Mouse (Mus musculus): ENCODE measurements around the gene Tnks2. TPM values are rescaled to one million over a fixed set of nuclear protein-coding genes. Genes with fewer than 3 reads are reported as not detected.

Gene Tnks2
- total and polyA plus RNA-seq, 2 experiments, result 8.6 to 50.9 TPM

GRCm38 (mm10) chr19:36887706-36888105 lies 53.7 kb downstream of the Tnks2 start:
- Histone ChIP-seq H3K27me3 (ENCODE audit: control insufficient read depth, insufficient read depth, low read length) (no peaks in the 10 kb centered on the region), H3K79me2 (ENCODE audit: control insufficient read depth, insufficient read depth, low read length) (no peaks in the 10 kb centered on the region; the same call in 1 of the 2 replicates), H3K4me1 (ENCODE audit: control insufficient read depth, insufficient read depth, low read length) (no peaks in the 10 kb centered on the region), H3K36me3 (ENCODE audit: control insufficient read depth, insufficient read depth, low read length) (peaks cover 76% of the 10 kb centered on the region), H3K9ac (ENCODE audit: low read depth, low read length) (no peak overlapping the region), H3K4me3 (ENCODE audit: insufficient read depth, low read depth, low read length) (no peak overlapping the region), H3K27ac (replicated peaks; ENCODE audit: insufficient read depth, low read depth, low read length) (no peak overlapping the region)
- 82% methylated on average over 3 of the region's 3 CpGs for WGBS
- no peak for TF ChIP-seq CTCF (IDR thresholded peaks at IDR 0.05; ENCODE audit: low read depth, low read length)
- no peak for TF ChIP-seq POLR2A (IDR thresholded peaks at IDR 0.05; ENCODE audit: extremely low read depth, insufficient read depth, low read length)
- DNase-seq (ENCODE audit: extremely low read depth, low read depth, low spot score), result no peak

GRCm38 (mm10) chr19:36891746-36892145 lies 57.7 kb downstream of the Tnks2 start:
- no peaks in the 10 kb centered on the region for H3K27me3 ChIP-seq (ENCODE audit: control insufficient read depth, insufficient read depth, low read length)
- H3K79me2 ChIP-seq (ENCODE audit: control insufficient read depth, insufficient read depth, low read length), result no peaks in the 10 kb centered on the region
- no peak for DNase-seq (ENCODE audit: extremely low read depth, low read depth, low spot score)
- TF ChIP-seq CTCF (IDR thresholded peaks at IDR 0.05; ENCODE audit: low read depth, low read length), result no peak
- no peak for TF ChIP-seq POLR2A (IDR thresholded peaks at IDR 0.05; ENCODE audit: extremely low read depth, insufficient read depth, low read length)
- no peak overlapping the region for H3K27ac ChIP-seq (replicated peaks; ENCODE audit: insufficient read depth, low read depth, low read length)
- no peaks in the 10 kb centered on the region for H3K4me1 ChIP-seq (ENCODE audit: control insufficient read depth, insufficient read depth, low read length)
- 96% methylated on average over 3 of the region's 3 CpGs for WGBS
- no peak overlapping the region for H3K4me3 ChIP-seq (ENCODE audit: insufficient read depth, low read depth, low read length)
- peaks cover 59% of the 10 kb centered on the region for H3K36me3 ChIP-seq (ENCODE audit: control insufficient read depth, insufficient read depth, low read length)
- H3K9ac ChIP-seq (ENCODE audit: low read depth, low read length), result no peak overlapping the region

- Histone ChIP-seq H3K27me3 (ENCODE audit: control insufficient read depth, insufficient read depth, low read length) (no peaks in the 10 kb centered on the region), H3K36me3 (ENCODE audit: control insufficient read depth, insufficient read depth, low read length) (peaks cover 18% of the 10 kb centered on the region), H3K79me2 (ENCODE audit: control insufficient read depth, insufficient read depth, low read length) (no peaks in the 10 kb centered on the region), H3K27ac (replicated peaks; ENCODE audit: insufficient read depth, low read depth, low read length) (no peak overlapping the region), H3K9ac (ENCODE audit: low read depth, low read length) (no peak overlapping the region), H3K4me1 (ENCODE audit: control insufficient read depth, insufficient read depth, low read length) (no peaks in the 10 kb centered on the region), H3K4me3 (ENCODE audit: insufficient read depth, low read depth, low read length) (no peak overlapping the region)
- no peak for DNase-seq (ENCODE audit: extremely low read depth, low read depth, low spot score)
- WGBS, result 72% methylated on average over 10 of the region's 10 CpGs
- TF ChIP-seq POLR2A (IDR thresholded peaks at IDR 0.05; ENCODE audit: extremely low read depth, insufficient read depth, low read length) (no peak), CTCF (IDR thresholded peaks at IDR 0.05; ENCODE audit: low read depth, low read length) (no peak)
These were observed 62.9 kb downstream of the Tnks2 start for GRCm38 (mm10) chr19:36896791-36897569.

GRCm38 (mm10) chr19:36897778-36898177 lies 63.7 kb downstream of the Tnks2 start:
- WGBS, result 63% methylated on average over 9 of the region's 9 CpGs
- peak; percentile 61 for TF ChIP-seq CTCF (IDR thresholded peaks at IDR 0.05; ENCODE audit: low read depth, low read length)
- TF ChIP-seq POLR2A (IDR thresholded peaks at IDR 0.05; ENCODE audit: extremely low read depth, insufficient read depth, low read length), result no peak
- H3K4me1 ChIP-seq (ENCODE audit: control insufficient read depth, insufficient read depth, low read length), result no peaks in the 10 kb centered on the region
- H3K27ac ChIP-seq (replicated peaks; ENCODE audit: insufficient read depth, low read depth, low read length), result no peak overlapping the region
- no peak overlapping the region for H3K9ac ChIP-seq (ENCODE audit: low read depth, low read length)
- no peaks in the 10 kb centered on the region for H3K79me2 ChIP-seq (ENCODE audit: control insufficient read depth, insufficient read depth, low read length)
- H3K27me3 ChIP-seq (ENCODE audit: control insufficient read depth, insufficient read depth, low read length), result no peaks in the 10 kb centered on the region
- H3K36me3 ChIP-seq (ENCODE audit: control insufficient read depth, insufficient read depth, low read length), result peaks cover 13% of the 10 kb centered on the region
- no peak overlapping the region for H3K4me3 ChIP-seq (ENCODE audit: insufficient read depth, low read depth, low read length)
- no peak for DNase-seq (ENCODE audit: extremely low read depth, low read depth, low spot score)

GRCm38 (mm10) chr19:36903377-36903776 lies 69.3 kb downstream of the Tnks2 start:
- H3K79me2 ChIP-seq (ENCODE audit: control insufficient read depth, insufficient read depth, low read length), result no peaks in the 10 kb centered on the region
- H3K4me3 ChIP-seq (ENCODE audit: insufficient read depth, low read depth, low read length), result no peak overlapping the region
- no peak overlapping the region for H3K9ac ChIP-seq (ENCODE audit: low read depth, low read length)
- DNase-seq (ENCODE audit: extremely low read depth, low read depth, low spot score), result no peak
- 59% methylated on average over 7 of the region's 7 CpGs for WGBS
- H3K27me3 ChIP-seq (ENCODE audit: control insufficient read depth, insufficient read depth, low read length), result no peaks in the 10 kb centered on the region
- H3K27ac ChIP-seq (replicated peaks; ENCODE audit: insufficient read depth, low read depth, low read length), result no peak overlapping the region
- H3K36me3 ChIP-seq (ENCODE audit: control insufficient read depth, insufficient read depth, low read length), result no peaks in the 10 kb centered on the region
- H3K4me1 ChIP-seq (ENCODE audit: control insufficient read depth, insufficient read depth, low read length), result no peaks in the 10 kb centered on the region
- TF ChIP-seq CTCF (IDR thresholded peaks at IDR 0.05; ENCODE audit: low read depth, low read length) (no peak), POLR2A (IDR thresholded peaks at IDR 0.05; ENCODE audit: extremely low read depth, insufficient read depth, low read length) (no peak)
